Mouse (Mus musculus) lung, embryonic 14.5 days (tissue): ENCODE data around the gene Fam122c. TPM values are rescaled to one million over a fixed set of nuclear protein-coding genes. Genes with fewer than 3 reads are reported as not detected.

Experiments
- ATAC-seq: fragments of 200-750 bp; cut with Nextera tagmentation; 2 replicates; pipeline ENCODE4 v1.8.0; 2017; ENCODE audit warnings: mild to moderate bottlenecking, moderate TSS enrichment, moderate library complexity; ENCODE audit not compliant: insufficient read depth
- DNase-seq: peaks from one replicate; pipeline ENCODE4 v3.0.0-alpha.2; 2015
- H3K27ac ChIP-seq: fragments of 300-500 bp; sonication (generic); 2 replicates; pipeline ENCODE4 v1.5.1; 2014; ENCODE audit warnings: low read depth, mild to moderate bottlenecking, moderate library complexity
- H3K27me3 ChIP-seq: fragments of 300-500 bp; sonication (generic); 2 replicates; pipeline ENCODE4 v1.6.1; 2014; ENCODE audit warnings: low read length, control low read depth; ENCODE audit not compliant: insufficient read depth
- H3K36me3 ChIP-seq: fragments of 300-500 bp; sonication (generic); 2 replicates; pipeline ENCODE4 v1.6.1; 2014; ENCODE audit warnings: control low read depth; ENCODE audit not compliant: insufficient read depth
- H3K4me1 ChIP-seq: fragments of 300-500 bp; sonication (generic); 2 replicates; pipeline ENCODE4 v1.6.1; 2014; ENCODE audit warnings: antibody characterized with exemption, control low read depth; ENCODE audit not compliant: insufficient read depth
- H3K4me2 ChIP-seq: fragments of 300-500 bp; sonication (generic); 2 replicates; pipeline ENCODE4 v1.6.1; 2014; ENCODE audit warnings: mild to moderate bottlenecking
- H3K4me3 ChIP-seq: fragments of 300-500 bp; sonication (generic); 2 replicates; pipeline ENCODE4 v1.5.1; 2014; ENCODE audit warnings: low read depth, low read length
- H3K9ac ChIP-seq: fragments of 300-500 bp; sonication (generic); 2 replicates; pipeline ENCODE4 v1.6.1; 2014
- H3K9me3 ChIP-seq: fragments of 300-500 bp; sonication (generic); 2 replicates; pipeline ENCODE4 v1.6.1; 2016; ENCODE audit warnings: low read depth, low read length, control low read depth
- CTCF ChIP-seq: IDR thresholded peaks from 2 replicates; pipeline ENCODE4 v1.5.1; 2016; ENCODE audit warnings: antibody characterized with exemption, low read depth
- WGBS: fragments of 180-500 bp; shearing (Covaris S2); extraction: QIAGEN DNeasy Blood & Tissue Kit; methylation state at CpG from one replicate; pipeline ENCODE4 v1.1.7; 2014; 5-methylcytosine and 5-hydroxymethylcytosine counted together
- polyA plus RNA-seq: library from polyadenylated mRNA; unstranded; fragments of >200 nt; fragmentation: Nextera tagmentation; extraction: Ambion mirVana; gene quantifications from 2 replicates; pipeline ENCODE4 v1.2.1, GENCODE M21; 2014

Fam122c gene
- polyA plus RNA-seq, 1 experiment from 2014 or later: not detected

- WGBS: 11% methylated on average over 25 of the region's 25 CpGs
- Histone ChIP-seq H3K27ac (peak overlapping the region; percentile 79), H3K4me3 (peak overlapping the region; percentile 58), H3K9ac (peak overlapping the region; percentile 59), H3K36me3 (no peaks in the 10 kb centered on the region), H3K4me2 (peak overlapping the region; percentile 66), H3K9me3 (no peaks in the 10 kb centered on the region), H3K4me1 (no peaks in the 10 kb centered on the region), H3K27me3 (no peaks in the 10 kb centered on the region)
- TF ChIP-seq CTCF: no peak
- ATAC-seq (peak; percentile 82), DNase-seq (peak; percentile 39)
Measured at GRCm38 (mm10) chrX:53369534-53370365, 96.5 kb downstream of the Fam122c start.

GRCm38 (mm10) chrX:53370366-53370740, 97.1 kb downstream of the Fam122c start, which contains the start of gene Mospd1:
Gene Mospd1 (minus strand): TSS chrX:53370502.
- no peaks in the 10 kb centered on the region for H3K4me1 ChIP-seq
- peak within 1 kb of the TSS; percentile 58 for H3K4me3 ChIP-seq
- DNase-seq: peak; percentile 87
- H3K9me3 ChIP-seq: no peaks in the 10 kb centered on the region
- 7% methylated on average over 9 of the region's 15 CpGs for WGBS
- ATAC-seq: peak; percentile 97
- H3K27ac ChIP-seq: peak within 1 kb of the TSS; percentile 79
- H3K4me2 ChIP-seq: peak within 1 kb of the TSS; percentile 66
- H3K9ac ChIP-seq: peak within 1 kb of the TSS; percentile 59
- no peak for TF ChIP-seq CTCF
- no peaks in the 10 kb centered on the region for H3K27me3 ChIP-seq
- H3K36me3 ChIP-seq: no peaks in the 10 kb centered on the region

Other genes starting within 250 kb of the Fam122c start
- gene Plac1, start 33.3 kb upstream of the Fam122c start, polyA plus RNA-seq: 9.4 and 9.7 TPM in 2 replicates
- gene Fam122b, start 3.6 kb upstream of the Fam122c start, polyA plus RNA-seq: 15.9 and 16.1 TPM in 2 replicates
- gene Mospd1, start 97.1 kb downstream of the Fam122c start, polyA plus RNA-seq: 40.4 and 46.9 TPM in 2 replicates
- not detected in 2 replicates for gene Etd, start 161.5 kb downstream of the Fam122c start, polyA plus RNA-seq